Mouse (Mus musculus) right cerebral cortex, postnatal 36 days (tissue): ENCODE data around the gene Pfn4.
"Not testable (repeated sequence)": the region's sequence is repeated elsewhere in the genome, so short reads cannot be mapped to it uniquely, and the experiment has no call there.

Experiments
- DNase-seq, 2 experiments: peaks; one replicate each; pipeline ENCODE4 v3.0.0; 2022; ENCODE audit warnings: low spot score in 2 of 2, mixed read lengths in 1 of 2

Gene Pfn4

DNA sequence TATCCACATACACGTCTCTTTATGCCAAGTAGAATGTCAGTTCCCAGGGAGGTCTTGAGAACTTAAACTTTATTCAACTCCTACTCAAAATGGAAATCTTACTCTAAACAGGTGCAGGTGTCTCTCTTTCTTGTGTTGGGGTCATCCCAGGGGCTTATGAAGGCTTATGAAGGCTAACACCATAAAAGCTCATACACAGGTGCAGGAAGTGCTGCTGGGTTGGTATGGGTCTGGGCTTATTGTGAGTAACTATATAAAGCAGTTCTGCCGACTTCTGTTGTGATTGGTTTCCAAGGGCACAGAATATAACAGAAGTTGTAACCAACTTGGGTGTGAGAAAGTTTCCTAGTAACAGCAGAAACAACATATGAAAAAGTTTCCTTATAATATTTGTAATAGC lies 15.6 kb downstream of the Pfn4 start:
- DNase-seq = no peak

DNA sequence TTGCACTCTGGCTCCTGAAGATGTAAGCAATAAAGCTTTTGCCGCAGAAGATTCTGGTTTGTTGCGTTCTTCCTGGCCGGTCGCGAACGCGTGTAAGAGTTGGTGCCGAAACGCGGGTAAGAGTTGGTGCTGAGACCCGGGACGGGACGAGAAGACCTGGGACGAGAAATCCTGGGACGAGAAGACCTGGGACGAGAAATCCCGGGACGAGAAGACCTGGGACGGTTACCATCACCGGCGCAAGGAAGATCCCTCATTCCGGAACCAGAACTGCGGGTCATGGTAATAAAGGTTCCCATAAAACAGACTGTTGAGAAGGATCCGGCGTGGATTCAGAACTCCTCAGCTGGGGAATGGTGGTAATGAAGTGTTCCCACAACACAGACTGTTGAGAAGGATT lies 19.3 kb downstream of the Pfn4 start:
- DNase-seq = not testable (repeated sequence)

DNA sequence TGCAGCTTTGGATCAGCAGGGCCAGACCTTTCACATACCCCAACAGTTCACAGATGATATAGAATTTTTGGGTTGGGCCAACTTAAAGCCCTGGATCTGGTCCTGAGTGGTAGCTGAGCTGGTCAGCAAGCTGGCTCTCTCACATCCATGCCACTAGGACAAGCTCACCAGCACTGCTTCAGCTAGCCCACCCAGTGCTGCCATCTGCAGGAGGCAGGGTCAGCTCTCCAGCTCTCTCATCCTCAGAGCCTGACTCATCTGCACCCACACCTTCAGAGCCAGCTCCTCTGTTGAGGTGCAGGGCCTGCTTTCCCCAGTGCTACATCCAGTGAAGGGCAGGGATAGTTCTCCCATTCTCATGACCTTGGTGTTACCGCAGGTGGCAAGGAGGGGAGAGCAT lies 24.9 kb downstream of the Pfn4 start:
- peak in 1 of 2 experiments; percentile 15 for DNase-seq

DNA sequence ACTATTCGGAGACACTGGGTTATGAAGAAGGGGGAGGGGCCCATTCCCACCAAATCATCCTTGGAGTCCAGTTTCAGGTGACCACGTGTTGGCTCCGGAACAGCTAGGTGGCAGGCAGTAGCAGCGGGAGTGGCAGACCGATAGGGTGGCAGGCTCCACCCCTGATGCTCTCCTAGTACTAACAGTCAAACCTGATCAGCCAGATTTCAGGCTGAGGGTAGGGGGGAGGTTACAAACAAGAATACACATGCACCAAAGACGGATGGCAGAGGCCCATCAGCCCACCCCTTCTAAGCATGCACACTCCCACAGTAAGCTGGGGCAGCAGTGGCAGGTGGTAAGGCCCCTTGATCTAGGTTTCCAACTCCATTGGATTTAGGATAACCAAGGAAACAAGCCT lies 28.6 kb downstream of the Pfn4 start:
- DNase-seq = not testable (repeated sequence)

DNA sequence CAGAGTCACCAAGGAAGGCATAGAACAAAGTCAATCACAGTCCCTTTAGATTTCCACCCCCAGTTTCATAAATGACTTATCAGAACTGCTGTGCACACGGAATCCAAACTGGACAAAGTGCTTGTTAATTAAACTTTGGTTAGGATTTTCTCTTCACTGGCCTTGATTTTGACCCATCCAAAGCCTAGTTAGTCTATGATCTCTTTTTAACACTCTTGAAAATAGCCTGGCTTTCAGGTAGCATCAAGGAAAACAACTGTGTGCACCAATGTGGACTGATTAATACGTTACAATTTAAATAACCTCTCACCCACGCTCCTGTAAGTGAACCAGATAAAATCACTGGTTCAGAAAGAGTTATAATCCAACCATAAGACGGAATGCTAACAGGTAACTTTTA lies 42.2 kb downstream of the Pfn4 start:
- no peak for DNase-seq

DNA sequence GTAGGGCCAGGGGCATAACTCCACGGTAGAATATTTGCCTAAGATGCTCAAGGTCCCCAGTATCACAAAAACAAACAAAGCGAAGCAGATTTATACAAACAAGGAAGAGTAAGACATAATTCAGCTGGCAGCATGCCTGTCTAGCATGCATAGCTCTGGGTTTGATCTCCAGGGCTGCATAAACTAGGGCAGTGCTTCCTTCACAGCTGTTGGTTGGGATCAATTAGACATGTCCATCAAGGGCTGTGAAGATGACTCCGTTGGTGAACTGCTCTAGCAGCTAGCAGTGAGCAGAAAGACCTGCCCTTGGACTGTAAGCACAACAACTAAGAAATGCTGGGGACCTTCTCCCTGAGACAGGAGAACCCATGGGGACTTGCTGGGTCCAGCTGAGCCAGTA lies 42.9 kb downstream of the Pfn4 start:
- no peak for DNase-seq

DNA sequence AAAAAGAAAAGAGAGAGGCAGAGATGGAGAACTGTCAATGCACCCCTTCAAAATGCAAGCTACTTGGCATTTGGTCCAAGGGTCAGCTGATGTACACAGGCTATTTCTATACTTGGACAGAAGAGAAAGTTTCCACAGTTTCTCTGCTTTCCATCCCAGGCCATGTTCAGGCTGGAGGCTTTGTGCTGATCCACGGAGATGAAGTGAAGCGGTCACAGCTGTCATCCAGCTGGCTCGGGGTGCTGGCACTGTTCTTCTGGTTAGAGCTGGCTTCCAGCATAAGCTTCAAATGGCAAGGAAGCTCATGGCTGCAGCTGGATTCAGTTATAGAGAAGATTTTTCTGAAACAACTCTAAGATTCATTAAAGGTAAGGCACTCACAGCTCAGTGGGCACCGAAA lies 44.8 kb downstream of the Pfn4 start:
- no peak for DNase-seq

DNA sequence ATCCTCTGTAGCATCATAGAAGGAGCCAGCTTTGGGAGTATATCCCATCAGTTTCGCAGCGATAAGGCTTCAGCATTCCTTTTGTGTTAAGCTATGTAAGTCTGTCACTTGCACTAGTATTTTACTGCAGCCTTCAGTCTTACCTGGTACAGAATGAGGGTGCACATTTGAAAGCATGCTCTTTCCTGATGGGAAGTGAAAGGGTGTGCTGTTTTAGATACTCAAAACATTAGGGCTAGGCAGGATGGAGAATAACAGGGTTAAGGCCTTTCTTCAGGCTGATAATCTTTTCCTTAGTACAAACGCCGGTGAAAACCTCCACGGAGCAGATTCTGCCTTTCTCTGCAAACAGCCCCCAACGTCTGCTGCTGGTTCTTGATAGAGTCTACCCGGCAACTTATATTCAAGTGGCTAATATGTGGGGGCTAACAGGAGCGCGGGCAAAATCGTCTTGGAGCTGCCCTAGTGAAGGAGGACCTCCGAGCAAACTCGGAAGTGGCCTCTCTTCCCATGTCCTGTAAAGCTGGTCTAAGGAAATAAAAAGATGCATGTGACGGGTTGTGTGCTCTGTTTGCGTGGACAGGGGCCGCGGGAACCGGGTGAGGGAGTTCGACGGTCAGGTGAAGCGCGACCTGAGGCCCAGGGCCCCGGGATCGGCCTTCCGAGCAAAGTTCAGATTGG lies 48.0 kb downstream of the Pfn4 start:
- no peak for DNase-seq

DNA sequence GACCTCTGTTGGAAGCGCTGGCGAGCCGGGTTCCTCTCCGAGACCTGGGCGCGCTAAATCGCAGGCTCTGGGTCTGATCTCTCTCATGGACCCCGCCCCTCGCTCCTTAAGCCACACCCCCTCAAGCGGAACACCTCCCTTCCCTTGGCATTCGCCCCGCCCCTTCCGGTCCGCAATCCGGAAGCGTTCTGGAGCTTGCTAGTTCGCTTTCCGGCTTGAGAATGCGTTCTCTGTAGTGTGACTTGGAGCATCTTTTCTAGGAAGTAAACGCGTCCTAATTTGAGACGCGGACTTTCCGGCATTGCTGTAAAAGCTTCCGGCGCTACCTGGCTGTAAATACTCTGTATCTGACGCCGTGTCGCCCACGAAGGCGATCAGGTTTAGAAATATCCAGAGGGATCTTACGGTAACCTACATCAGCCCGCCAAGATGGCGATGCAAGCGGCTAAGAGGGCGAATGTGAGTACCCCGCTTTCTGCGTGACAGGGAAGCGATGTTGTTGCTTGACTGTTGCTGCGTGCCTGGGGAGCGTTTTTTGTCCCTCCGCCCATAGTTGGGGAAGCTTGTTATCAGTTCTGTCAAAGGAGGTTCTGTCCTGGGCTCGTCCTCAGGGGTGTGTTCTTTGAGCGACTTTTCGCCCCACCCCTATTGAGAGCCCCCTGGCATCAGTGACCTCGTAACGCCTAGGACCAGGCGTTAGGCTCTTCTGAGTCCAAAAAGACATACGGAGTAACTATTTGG lies 48.7 kb downstream of the Pfn4 start, which contains the start of gene Sf3b6:
Sf3b6 (plus strand) TSS at position 184 of the 741 bp plus-strand sequence.
- peak; percentile 93 to 96 for DNase-seq

DNA sequence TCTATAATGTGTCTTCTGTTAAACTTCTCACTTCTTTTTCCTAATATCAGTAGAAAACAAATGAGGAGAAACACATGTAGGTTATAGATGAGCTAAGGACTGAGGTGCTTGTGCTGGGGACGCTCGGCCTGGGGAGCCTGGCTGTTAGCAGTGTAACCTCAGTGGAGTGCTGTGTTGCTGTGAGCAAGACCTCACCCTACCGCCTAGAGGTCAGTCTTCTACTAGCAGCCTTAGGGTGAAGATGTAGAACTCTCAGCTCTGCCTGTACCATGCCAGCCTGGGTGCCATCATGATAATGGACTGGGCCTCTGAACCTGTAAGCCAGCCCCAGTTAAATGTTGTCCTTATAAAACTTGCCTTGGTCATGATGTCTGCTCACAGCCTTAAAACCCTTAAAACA lies 58.4 kb downstream of the Pfn4 start:
- no peak for DNase-seq
